Mouse (Mus musculus) spleen, adult 10 weeks (tissue): ENCODE results near the gene Snrk. TPM values are rescaled to one million over a fixed set of nuclear protein-coding genes. Genes with fewer than 3 reads are reported as not detected.

Source experiments
- polyA plus RNA-seq: library from polyadenylated mRNA; stranded (reverse); fragments of 350-450 nt; fragmentation: Illumina TruSeq; extraction: RNeasy Lipid Tissue Mini Kit (QIAGEN cat#74804); gene quantifications from one replicate; pipeline ENCODE4 v1.2.3, GENCODE M21; 2015; ENCODE audit warnings: low replicate concordance; ENCODE audit not compliant: insufficient read depth

The Snrk gene
- 62.7 TPM for polyA plus RNA-seq

GRCm38 (mm10) chr9:122117112-122117616, at the start of gene Snrk:
Gene Snrk (plus strand): TSS chr9:122117266.

Other genes starting within 250 kb of the Snrk start
- 22.0 TPM for gene Ackr2, start 218.9 kb upstream of the Snrk start, polyA plus RNA-seq
- gene Cyp8b1, start 201.0 kb upstream of the Snrk start, polyA plus RNA-seq: not detected
- 0.22 TPM for gene Fam198a, start 166.3 kb upstream of the Snrk start, polyA plus RNA-seq
- gene Pomgnt2, start 120.2 kb upstream of the Snrk start, polyA plus RNA-seq: 0.32 TPM
- gene Ano10, start 177.2 kb downstream of the Snrk start, polyA plus RNA-seq: 20.4 TPM
- 16.2 TPM for gene Abhd5, start 234.3 kb downstream of the Snrk start, polyA plus RNA-seq